Mouse (Mus musculus) heart, adult 2 months (tissue): ENCODE data around the gene Nlgn2.

Experiments used
- CTCF ChIP-seq: fragments of 200-600 bp; IDR thresholded peaks from 2 replicates; pipeline ENCODE4 v1.8.1; 2022; ENCODE audit warnings: antibody characterized with exemption, mild to moderate bottlenecking, moderate library complexity
- POLR2A ChIP-seq: fragments of 200-500 bp; IDR thresholded peaks from 2 replicates; pipeline ENCODE4 v1.6.1; 2011; ENCODE audit warnings: mild to moderate bottlenecking, low read depth, low read length, control low read depth; ENCODE audit not compliant: insufficient read depth

DNA sequence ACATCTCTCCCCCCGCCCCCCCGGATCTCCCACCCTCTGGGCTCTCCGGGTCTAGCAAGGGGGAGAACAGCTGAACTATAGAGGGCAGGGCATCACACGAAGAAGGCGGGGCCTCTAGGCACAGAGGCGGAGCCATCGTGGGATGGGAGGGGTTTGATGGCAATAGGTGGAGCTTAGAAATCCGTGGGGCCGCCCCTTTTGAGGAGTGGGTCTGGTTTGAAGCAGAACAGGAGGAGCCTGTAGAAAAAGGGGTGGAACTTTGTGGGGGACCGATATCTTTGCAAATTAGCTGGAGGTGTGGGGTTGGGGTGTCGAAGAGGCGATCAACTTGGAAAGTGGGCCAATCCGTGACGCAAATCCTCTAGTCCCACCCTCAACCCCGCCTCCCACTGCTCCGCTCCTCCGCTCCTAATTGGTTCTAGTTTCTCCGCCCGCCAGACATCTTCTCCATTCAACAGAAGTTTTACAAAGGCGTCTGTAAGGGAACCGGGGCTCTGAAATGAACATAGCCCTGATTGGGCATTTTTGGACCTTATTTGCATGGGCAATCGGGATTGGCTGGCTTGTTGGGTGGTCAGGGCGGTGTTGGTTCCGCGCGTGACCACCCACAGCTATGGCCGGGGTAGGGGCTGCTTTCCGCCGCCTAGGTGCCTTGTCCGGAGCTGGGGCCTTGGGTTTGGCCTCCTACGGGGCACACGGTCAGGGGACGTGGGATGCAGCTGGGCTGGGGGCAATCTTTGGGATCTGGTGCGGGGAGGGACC, 549 bp upstream of the Nlgn2 start, which contains the start of gene Tmem256:
- peak; percentile 90 for TF ChIP-seq POLR2A
- TF ChIP-seq CTCF, result no peak
